Mouse (Mus musculus) left cerebral cortex, postnatal 25 days (tissue): Measurements from ENCODE around the gene Tgfb1i1. TPM values are rescaled to one million over a fixed set of nuclear protein-coding genes. Genes with fewer than 3 reads are reported as not detected.
A peak's percentile ranks its signal among the peaks of the same experiment; 100 is the strongest.

Source experiments
- DNase-seq, 2 experiments: peaks; one replicate each; pipeline ENCODE4 v3.0.0; 2022; ENCODE audit warnings: low spot score in 2 of 2, mixed read lengths in 1 of 2
- intact Hi-C: fragments of 180-260 bp; cut with DNase I; formaldehyde crosslinking; loops from one replicate; pipeline ENCODE4 v1.15.1; 2025
- total RNA-seq, 2 experiments: library from RNA; stranded (reverse); gene quantifications; 2 replicates each; pipeline ENCODE4 v1.2.3; 2021

The Tgfb1i1 gene
- total RNA-seq, 2 experiments from 2014 or later = 18.6 to 22.6 TPM

- DNase-seq = no peak
- intact Hi-C loops = no loop called here
Observed at GRCm38 (mm10) chr7:128240131-128240784, 6.4 kb upstream of the Tgfb1i1 start.

GRCm38 (mm10) chr7:128242331-128242730 lies 4.3 kb upstream of the Tgfb1i1 start:
- intact Hi-C loops = no loop called here
- no peak for DNase-seq

- intact Hi-C loops = no loop called here
- DNase-seq = no peak
Observed at GRCm38 (mm10) chr7:128243921-128244320, 2.7 kb upstream of the Tgfb1i1 start.

GRCm38 (mm10) chr7:128244410-128245025 lies 2.1 kb upstream of the Tgfb1i1 start:
- intact Hi-C loops = loop anchor here (5.0 kb wide), 3 partner anchors 173 to 463 kb away; partner anchors contain the start of genes Rgs10 and Tial1
- no peak for DNase-seq

GRCm38 (mm10) chr7:128245547-128245946 lies 1.1 kb upstream of the Tgfb1i1 start:
- intact Hi-C loops = loop anchor here (5.0 kb wide), 3 partner anchors 172 to 462 kb away; partner anchors contain the start of genes Rgs10 and Tial1
- no peak for DNase-seq

GRCm38 (mm10) chr7:128247443-128247842 lies 831 bp downstream of the Tgfb1i1 start:
- DNase-seq = peak; percentile 84 to 93
- intact Hi-C loops = loop anchor here (1.0 to 5.0 kb wide), 4 partner anchors 95 to 460 kb away; partner anchors contain the start of genes Rgs10 and Tial1

GRCm38 (mm10) chr7:128248081-128249042 lies 1.8 kb downstream of the Tgfb1i1 start:
- DNase-seq = no peak
- intact Hi-C loops = loop anchor here (2.0 to 5.0 kb wide), 4 partner anchors 48 to 459 kb away; partner anchors contain the start of genes Rgs10 and Tial1

GRCm38 (mm10) chr7:128249998-128250397 lies 3.4 kb downstream of the Tgfb1i1 start:
- no peak for DNase-seq
- intact Hi-C loops = loop anchor here (2.0 to 5.0 kb wide), 4 partner anchors 47 to 457 kb away; partner anchors contain the start of genes Rgs10 and Tial1

GRCm38 (mm10) chr7:128251946-128252345 lies 5.3 kb downstream of the Tgfb1i1 start:
- intact Hi-C loops = no loop called here

GRCm38 (mm10) chr7:128252609-128253008 lies 6.0 kb downstream of the Tgfb1i1 start:
- DNase-seq = peak; percentile 61 to 92
- intact Hi-C loops = no loop called here

More at GRCm38 (mm10) chr7:128251946-128252345, 5.3 kb downstream of the Tgfb1i1 start:
- DNase-seq = no peak

GRCm38 (mm10) chr7:128254978-128255377 lies 8.4 kb downstream of the Tgfb1i1 start:
- DNase-seq = no peak
- intact Hi-C loops = no loop called here

- intact Hi-C loops = no loop called here
- no peak for DNase-seq
Observed at GRCm38 (mm10) chr7:128255757-128256156, 9.1 kb downstream of the Tgfb1i1 start.

- intact Hi-C loops = no loop called here
- no peak for DNase-seq
Observed at GRCm38 (mm10) chr7:128256783-128257334, 10.2 kb downstream of the Tgfb1i1 start.

- no peak for DNase-seq
- intact Hi-C loops = no loop called here
Observed at GRCm38 (mm10) chr7:128265411-128265810, 18.8 kb downstream of the Tgfb1i1 start, which contains the start of gene Slc5a2. Gene Slc5a2 (plus strand): TSS chr7:128265657.

- intact Hi-C loops = no loop called here
- no peak for DNase-seq
Observed at GRCm38 (mm10) chr7:128266056-128266455, 19.4 kb downstream of the Tgfb1i1 start.

- intact Hi-C loops = no loop called here
- no peak for DNase-seq
Observed at GRCm38 (mm10) chr7:128267391-128267790, 20.8 kb downstream of the Tgfb1i1 start.

- intact Hi-C loops = no loop called here
Observed at GRCm38 (mm10) chr7:128267813-128268212, 21.2 kb downstream of the Tgfb1i1 start.

GRCm38 (mm10) chr7:128270431-128270850 lies 23.8 kb downstream of the Tgfb1i1 start:
- intact Hi-C loops = no loop called here
- DNase-seq = no peak

More at GRCm38 (mm10) chr7:128267813-128268212, 21.2 kb downstream of the Tgfb1i1 start:
- no peak for DNase-seq

- no peak for DNase-seq
- intact Hi-C loops = no loop called here
Observed at GRCm38 (mm10) chr7:128271496-128271895, 24.9 kb downstream of the Tgfb1i1 start.
